Mouse (Mus musculus) MEL (cell line): ENCODE data around the gene Gm4952. TPM values are rescaled to one million over a fixed set of nuclear protein-coding genes. Genes with fewer than 3 reads are reported as not detected.
A peak's percentile ranks its signal among the peaks of the same experiment; 100 is the strongest.

Source experiments
- DNase-seq: peaks from one replicate; pipeline ENCODE4 v3.0.0; 2011; ENCODE audit warnings: low read depth, low spot score
- H3K27ac ChIP-seq: 2 replicates; pipeline ENCODE4 v1.5.1; 2012; ENCODE audit warnings: low read depth, mild to moderate bottlenecking, control low read depth, low read length, moderate library complexity; ENCODE audit not compliant: control insufficient read depth
- H3K27me3 ChIP-seq, 2 experiments: fragments of 150-350 bp in 1 of 2; sonication (generic) in 1 of 2; 2 replicates each; pipeline ENCODE4 v1.6.1; 2012; ENCODE audit warnings: low read length in 2 of 2, mild to moderate bottlenecking in 2 of 2, improper control_type of control experiment in 1 of 2, moderate library complexity in 1 of 2; ENCODE audit not compliant: insufficient read depth in 2 of 2, control insufficient read depth in 1 of 2
- H3K36me3 ChIP-seq, 2 experiments: 2 replicates each; pipeline ENCODE4 v1.6.1; 2012 to 2014; ENCODE audit warnings: low read length in 2 of 2, improper control_type of control experiment in 1 of 2, inconsistent platforms in 1 of 2, mild to moderate bottlenecking in 1 of 2; ENCODE audit not compliant: insufficient read depth in 2 of 2, control insufficient read depth in 1 of 2
- H3K4me1 ChIP-seq, 2 experiments: fragments of 150-350 bp in 1 of 2; sonication (generic) in 1 of 2; 2 replicates each; pipeline ENCODE4 v1.6.1; 2012; ENCODE audit warnings: low read length in 2 of 2, improper control_type of control experiment in 1 of 2, mild to moderate bottlenecking in 1 of 2; ENCODE audit not compliant: insufficient read depth in 2 of 2, control insufficient read depth in 1 of 2
- H3K4me3 ChIP-seq, 2 experiments: fragments of 150-350 bp in 1 of 2; sonication (generic) in 1 of 2; 2 replicates each; pipeline ENCODE4 v1.5.1; 2012; ENCODE audit warnings: low read depth in 2 of 2, low read length in 2 of 2, mild to moderate bottlenecking in 2 of 2, moderate library complexity in 2 of 2, control low read depth in 1 of 2, improper control_type of control experiment in 1 of 2; ENCODE audit not compliant: control insufficient read depth in 1 of 2, insufficient read depth in 1 of 2
- H3K79me2 ChIP-seq: 2 replicates; pipeline ENCODE4 v1.6.1; 2012; ENCODE audit warnings: mild to moderate bottlenecking, low read length, moderate library complexity; ENCODE audit not compliant: control insufficient read depth, poor library complexity, insufficient read depth
- H3K9ac ChIP-seq: 2 replicates; pipeline ENCODE4 v1.6.1; 2012; ENCODE audit warnings: low read depth, mild to moderate bottlenecking, control low read depth, low read length, moderate library complexity; ENCODE audit not compliant: control insufficient read depth, poor library complexity, severe bottlenecking
- H3K9me3 ChIP-seq: fragments of 150-350 bp; sonication (generic); replicated peaks from 2 replicates; pipeline ENCODE4 v1.6.1; 2012; ENCODE audit warnings: mild to moderate bottlenecking, low read length, improper control_type of control experiment, moderate library complexity; ENCODE audit not compliant: insufficient read depth
- BHLHE40 ChIP-seq: IDR thresholded peaks from 2 replicates; pipeline ENCODE4 v1.6.1; 2012; ENCODE audit warnings: low read depth, mild to moderate bottlenecking, inconsistent platforms, low read length, improper control_type of control experiment, borderline replicate concordance
- CHD1 ChIP-seq: IDR thresholded peaks from 2 replicates; pipeline ENCODE4 v1.6.1; 2012; ENCODE audit warnings: low read depth, mild to moderate bottlenecking, inconsistent platforms, low read length, improper control_type of control experiment
- CHD2 ChIP-seq: IDR thresholded peaks from 2 replicates; pipeline ENCODE4 v1.6.1; 2011; ENCODE audit warnings: low read length, improper control_type of control experiment
- CTCF ChIP-seq, 3 experiments: IDR thresholded peaks in 2 of 3; conservative IDR thresholded peaks in 1 of 3; 2 replicates each; pipeline ENCODE4 v1.5.1; 2011 to 2012; ENCODE audit warnings: low read length in 3 of 3, low read depth in 2 of 3, mild to moderate bottlenecking in 2 of 3, improper control_type of control experiment in 1 of 3, inconsistent platforms in 1 of 3, mixed read lengths in 1 of 3, moderate library complexity in 1 of 3; ENCODE audit not compliant: control insufficient read depth in 1 of 3, insufficient read depth in 1 of 3, poor library complexity in 1 of 3, severe bottlenecking in 1 of 3
- E2F4 ChIP-seq: IDR thresholded peaks from 2 replicates; pipeline ENCODE4 v1.6.1; 2011; ENCODE audit warnings: low read depth, low read length, improper control_type of control experiment, borderline replicate concordance
- ELF1 ChIP-seq: IDR thresholded peaks from 2 replicates; pipeline ENCODE4 v1.6.1; 2014; ENCODE audit warnings: low read depth, mild to moderate bottlenecking, inconsistent platforms, low read length, improper control_type of control experiment, moderate library complexity
- ETS1 ChIP-seq: IDR thresholded peaks from 2 replicates; pipeline ENCODE4 v1.6.1; 2012; ENCODE audit warnings: low read depth, mild to moderate bottlenecking, inconsistent platforms, low read length, improper control_type of control experiment, moderate library complexity
- GABPA ChIP-seq: IDR thresholded peaks from 2 replicates; pipeline ENCODE4 v1.6.1; 2012; ENCODE audit warnings: low read depth, mild to moderate bottlenecking, inconsistent platforms, low read length, improper control_type of control experiment, moderate library complexity
- GATA1 ChIP-seq: IDR thresholded peaks from 2 replicates; pipeline ENCODE4 v1.6.1; 2011; ENCODE audit warnings: low read depth, low read length, improper control_type of control experiment
- HCFC1 ChIP-seq: IDR thresholded peaks from 2 replicates; pipeline ENCODE4 v1.6.1; 2012; ENCODE audit warnings: low read depth, mild to moderate bottlenecking, inconsistent platforms, low read length, improper control_type of control experiment, moderate library complexity
- JUND ChIP-seq: IDR thresholded peaks from 2 replicates; pipeline ENCODE4 v1.6.1; 2011; ENCODE audit warnings: low read depth, mild to moderate bottlenecking, improper control_type of control experiment, low read length
- MAFK ChIP-seq: IDR thresholded peaks from 2 replicates; pipeline ENCODE4 v1.6.1; 2011; ENCODE audit warnings: low read depth, mild to moderate bottlenecking, low read length, improper control_type of control experiment, borderline replicate concordance
- MAX ChIP-seq: IDR thresholded peaks from 2 replicates; pipeline ENCODE4 v1.6.1; 2011; ENCODE audit warnings: low read length, improper control_type of control experiment
- MAZ ChIP-seq: IDR thresholded peaks from 2 replicates; pipeline ENCODE4 v1.6.1; 2012; ENCODE audit warnings: low read depth, mild to moderate bottlenecking, inconsistent platforms, low read length, improper control_type of control experiment
- MYC ChIP-seq: IDR thresholded peaks from 2 replicates; pipeline ENCODE4 v1.6.1; 2011; ENCODE audit warnings: low read depth, mild to moderate bottlenecking, low read length, improper control_type of control experiment, moderate library complexity
- NELFE ChIP-seq: IDR thresholded peaks from 2 replicates; pipeline ENCODE4 v1.6.1; 2011; ENCODE audit warnings: low read depth, low read length, improper control_type of control experiment
- NRF1 ChIP-seq: IDR thresholded peaks from 2 replicates; pipeline ENCODE4 v1.6.1; 2014; ENCODE audit warnings: low read depth, mild to moderate bottlenecking, inconsistent platforms, low read length, improper control_type of control experiment, moderate library complexity; ENCODE audit not compliant: poor library complexity, insufficient read depth, severe bottlenecking
- POLR2A ChIP-seq, 2 experiments: IDR thresholded peaks; 2 replicates each; pipeline ENCODE4 v1.6.1; 2011 to 2012; ENCODE audit warnings: low read length in 2 of 2, mild to moderate bottlenecking in 2 of 2, control low read depth in 1 of 2, improper control_type of control experiment in 1 of 2, low read depth in 1 of 2, moderate library complexity in 1 of 2; ENCODE audit not compliant: control insufficient read depth in 1 of 2, insufficient read depth in 1 of 2, poor library complexity in 1 of 2
- POLR2AphosphoS2 ChIP-seq: IDR thresholded peaks from 2 replicates; pipeline ENCODE4 v1.6.1; 2011; ENCODE audit warnings: low read length, improper control_type of control experiment
- POLR2AphosphoS5 ChIP-seq: IDR thresholded peaks from 2 replicates; pipeline ENCODE4 v1.6.1; 2012; ENCODE audit warnings: low read depth, borderline replicate concordance, mild to moderate bottlenecking, inconsistent platforms, low read length, moderate library complexity, mixed read lengths
- RAD21 ChIP-seq: IDR thresholded peaks from 2 replicates; pipeline ENCODE4 v1.6.1; 2011; ENCODE audit warnings: mild to moderate bottlenecking, low read depth, low read length, improper control_type of control experiment
- RCOR1 ChIP-seq: IDR thresholded peaks from 2 replicates; pipeline ENCODE4 v1.6.1; 2012; ENCODE audit warnings: low read depth, mild to moderate bottlenecking, inconsistent platforms, low read length, improper control_type of control experiment
- SIN3A ChIP-seq: IDR thresholded peaks from 2 replicates; pipeline ENCODE4 v1.6.1; 2012; ENCODE audit warnings: low read length, improper control_type of control experiment, inconsistent platforms
- SMC3 ChIP-seq: IDR thresholded peaks from 2 replicates; pipeline ENCODE4 v1.6.1; 2011; ENCODE audit warnings: low read depth, low read length, improper control_type of control experiment
- TAL1 ChIP-seq: IDR thresholded peaks from 2 replicates; pipeline ENCODE4 v1.6.1; 2012; ENCODE audit warnings: mild to moderate bottlenecking, inconsistent platforms, low read length, moderate library complexity, mixed read lengths
- TBP ChIP-seq: IDR thresholded peaks from 2 replicates; pipeline ENCODE4 v1.8.0; 2011; ENCODE audit warnings: low read depth, low read length, improper control_type of control experiment
- TCF12 ChIP-seq: IDR thresholded peaks from 2 replicates; pipeline ENCODE4 v1.6.1; 2014; ENCODE audit warnings: low read depth, mild to moderate bottlenecking, inconsistent platforms, low read length, improper control_type of control experiment, moderate library complexity
- UBTF ChIP-seq: IDR thresholded peaks from 2 replicates; pipeline ENCODE4 v1.6.1; 2012; ENCODE audit warnings: low read depth, mild to moderate bottlenecking, inconsistent platforms, low read length, improper control_type of control experiment, moderate library complexity, borderline replicate concordance; ENCODE audit not compliant: insufficient read depth
- USF1 ChIP-seq: IDR thresholded peaks from 2 replicates; pipeline ENCODE4 v1.6.1; 2014; ENCODE audit warnings: low read depth, mild to moderate bottlenecking, inconsistent platforms, low read length, improper control_type of control experiment, moderate library complexity
- USF2 ChIP-seq, 2 experiments: IDR thresholded peaks; 2 replicates each; pipeline ENCODE4 v1.6.1; 2011 to 2012; ENCODE audit warnings: improper control_type of control experiment in 2 of 2, low read length in 2 of 2, borderline replicate concordance in 1 of 2, inconsistent platforms in 1 of 2, low read depth in 1 of 2, mild to moderate bottlenecking in 1 of 2; ENCODE audit not compliant: insufficient read depth in 1 of 2
- ZC3H11A ChIP-seq: IDR thresholded peaks from 2 replicates; pipeline ENCODE4 v1.6.1; 2012; ENCODE audit warnings: low read depth, mild to moderate bottlenecking, inconsistent platforms, low read length, improper control_type of control experiment
- ZKSCAN1 ChIP-seq: IDR thresholded peaks from 2 replicates; pipeline ENCODE4 v1.6.1; 2012; ENCODE audit warnings: low read depth, mild to moderate bottlenecking, inconsistent platforms, low read length, improper control_type of control experiment, moderate library complexity
- ZMIZ1 ChIP-seq: IDR thresholded peaks from 2 replicates; pipeline ENCODE4 v1.6.1; 2012; ENCODE audit warnings: low read depth, mild to moderate bottlenecking, inconsistent platforms, low read length, improper control_type of control experiment, moderate library complexity
- polyA plus RNA-seq, 2 experiments: library from polyadenylated mRNA; stranded (reverse) in 1 of 2; unstranded in 1 of 2; fragments of >175 nt in 1 of 2; fragments of >200 nt in 1 of 2; gene quantifications; 2 replicates each; pipeline versions ENCODE4 v1.2.1 to v1.2.4; 2012; ENCODE audit warnings: low replicate concordance in 2 of 2, low read depth in 1 of 2; ENCODE audit not compliant: insufficient read length in 2 of 2, insufficient read depth in 1 of 2, missing spikeins in 1 of 2
- total RNA-seq: library from RNA; depleted of rRNA; stranded (reverse); fragments of 300-350 nt; gene quantifications from 2 replicates; pipeline ENCODE4 v1.2.3, GENCODE M21; 2012

Gene Gm4952
- total and polyA plus RNA-seq, 3 experiments, result 0.06 TPM; not detected in 2

DNA sequence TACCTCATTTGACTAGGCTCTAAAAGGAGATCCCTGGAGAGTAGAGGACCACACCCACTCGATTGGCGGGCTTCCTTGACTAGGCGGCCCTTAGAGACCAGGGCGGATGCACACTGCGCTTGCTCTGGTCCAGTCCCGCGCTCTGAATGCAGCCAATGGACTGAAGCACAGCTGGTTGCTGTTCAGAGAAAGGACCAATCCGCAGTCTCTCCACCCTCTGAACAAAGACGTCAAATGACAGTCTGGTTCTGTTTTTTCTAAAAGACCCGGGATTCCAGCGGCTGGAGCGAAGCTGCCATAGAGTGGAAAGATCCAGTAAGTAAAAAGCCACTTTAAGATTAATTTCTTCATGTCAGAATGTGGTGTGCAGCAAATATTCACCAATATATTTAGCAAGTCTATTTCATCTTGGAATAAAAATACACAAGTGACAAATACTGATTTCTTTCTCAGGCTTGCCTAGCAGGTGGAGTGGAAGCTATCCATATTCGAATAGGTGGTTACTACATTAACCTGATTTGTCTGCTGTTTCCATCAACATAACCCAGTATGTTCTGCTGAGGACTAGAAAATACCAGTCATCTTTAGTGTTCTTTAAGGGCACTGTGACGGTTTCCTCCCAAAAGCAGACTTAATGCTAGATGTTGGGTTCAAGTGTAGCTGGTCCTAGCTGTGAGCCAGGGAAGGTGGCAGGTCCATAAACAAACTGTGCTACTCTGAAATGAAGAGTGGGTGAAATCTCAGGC, 26.3 kb upstream of the Gm4952 start (continued):
- TF ChIP-seq ETS1 (0 out of 2 replicates have a peak, but pooled peaks have one; percentile 42), POLR2AphosphoS5 (no peak; the same call in 1 of the 2 replicates), CHD2 (no peak), USF1 (no peak), GABPA (no peak), HCFC1 (peak; percentile 71; the same call in 1 of the 2 replicates), ELF1 (no peak), MAZ (no peak)

DNA sequence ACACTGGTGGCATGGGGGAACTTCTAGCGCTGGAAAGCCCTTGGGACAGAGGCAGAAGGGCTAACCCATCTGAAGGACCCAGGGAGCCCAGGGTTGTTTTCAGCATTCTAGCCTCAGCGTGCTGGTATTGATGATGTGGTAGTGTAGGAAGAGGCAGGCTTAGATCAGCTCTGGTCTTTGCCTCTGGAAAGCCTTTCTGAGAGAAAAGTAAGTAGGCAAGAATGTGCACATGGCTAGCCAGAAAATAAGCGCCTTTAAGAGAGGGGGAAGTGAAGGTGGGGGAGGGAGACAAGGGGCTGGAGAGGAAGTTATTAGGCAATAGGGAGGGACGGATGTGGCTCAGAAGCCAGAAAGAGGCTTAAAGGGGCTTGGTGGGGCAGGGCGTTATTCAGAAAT, 25.8 kb upstream of the Gm4952 start:
- peaks cover 8 to 31% of the 10 kb centered on the region in 2 experiments for H3K36me3 ChIP-seq
- DNase-seq, result peak; percentile 89
- H3K4me1 ChIP-seq, result peaks cover 4 to 17% of the 10 kb centered on the region in 2 experiments
- peak overlapping the region; percentile 51 to 72 for H3K4me3 ChIP-seq
- H3K27me3 ChIP-seq, result no peaks in the 10 kb centered on the region
- H3K27ac ChIP-seq, result peak overlapping the region; percentile 96
- peaks cover 43% of the 10 kb centered on the region for H3K79me2 ChIP-seq
- peak overlapping the region; percentile 89 for H3K9ac ChIP-seq
- H3K9me3 ChIP-seq, result no peaks in the 10 kb centered on the region
- TF ChIP-seq TBP, result peak; percentile 86
- peak; percentile 87; the same call in 1 of the 2 replicates for TF ChIP-seq SIN3A
- no peak for TF ChIP-seq SMC3
- TF ChIP-seq MAFK, result no peak
- TF ChIP-seq MYC, result peak; percentile 91
- peak; percentile 69 for TF ChIP-seq HCFC1
- peak; percentile 76; the same call in 1 of the 2 replicates for TF ChIP-seq MAZ
- no peak for TF ChIP-seq ZC3H11A
- TF ChIP-seq CHD1, result peak; percentile 67; the same call in 1 of the 2 replicates
- TF ChIP-seq CHD2, result 0 out of 2 replicates have a peak, but pooled peaks have one; percentile 36
- no peak for TF ChIP-seq E2F4
- TF ChIP-seq ZKSCAN1, result no peak
- peak; percentile 58; the same call in 1 of the 2 replicates for TF ChIP-seq POLR2AphosphoS2
- TF ChIP-seq UBTF, result no peak
- TF ChIP-seq JUND, result no peak
- TF ChIP-seq BHLHE40, result no peak
- no peak for TF ChIP-seq TAL1
- TF ChIP-seq GATA1, result no peak
- TF ChIP-seq RAD21, result no peak
- TF ChIP-seq POLR2AphosphoS5, result no peak
- TF ChIP-seq ZMIZ1, result no peak
- TF ChIP-seq MAX, result peak; percentile 75
- TF ChIP-seq ELF1, result peak; percentile 42; the same call in 1 of the 2 replicates
- TF ChIP-seq RCOR1, result no peak
- TF ChIP-seq NELFE, result peak; percentile 53
- peak in 1 of 2 experiments; percentile 66; a peak in 1 of 4 replicates for TF ChIP-seq POLR2A (IDR thresholded peaks at IDR 0.05; ENCODE audit: control insufficient read depth in 1 of 2, insufficient read depth in 1 of 2, low read depth in 1 of 2, low read length in 2 of 2, poor library complexity in 1 of 2)
- no peak for TF ChIP-seq USF1
- TF ChIP-seq CTCF (IDR thresholded peaks at IDR 0.05 in 2 of 3, conservative IDR thresholded peaks at IDR 0.05 in 1 of 3; ENCODE audit: control insufficient read depth in 1 of 3, insufficient read depth in 1 of 3, low read depth in 2 of 3, low read length in 3 of 3, poor library complexity in 1 of 3, severe bottlenecking in 1 of 3), result no peak
- TF ChIP-seq USF2 (IDR thresholded peaks at IDR 0.05; ENCODE audit: borderline replicate concordance in 1 of 2, insufficient read depth in 1 of 2, low read depth in 1 of 2, low read length in 2 of 2), result no peak
- TF ChIP-seq TCF12, result peak; percentile 21; the same call in 1 of the 2 replicates
- TF ChIP-seq NRF1, result no peak
- TF ChIP-seq GABPA, result no peak
